Mouse (Mus musculus): ENCODE data around the gene Ppfia2.

Gene Ppfia2

DNA sequence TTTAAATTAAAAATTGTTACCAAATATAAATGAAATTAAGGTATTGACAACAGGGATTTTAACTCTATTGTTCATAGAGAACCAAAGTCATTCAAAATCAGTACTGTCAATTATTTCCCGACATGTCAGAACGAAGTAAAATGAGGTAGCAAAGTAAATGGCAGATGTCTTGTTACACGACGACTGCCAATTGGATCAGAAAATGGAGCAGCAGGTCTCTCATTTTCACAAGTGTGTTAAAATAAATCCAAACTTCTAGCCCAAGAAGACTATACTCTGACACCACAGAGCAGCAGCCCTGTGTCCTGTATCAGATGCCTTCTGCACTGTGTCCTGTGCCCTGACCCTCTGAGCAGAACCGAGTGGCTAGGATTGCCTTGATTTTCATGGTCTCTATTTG lies 454.2 kb downstream of the Ppfia2 start:
- DNase-seq: no peak

GRCm38 (mm10) chr10:106924798-106925197 lies 454.7 kb downstream of the Ppfia2 start:
- DNase-seq: no peak

GRCm38 (mm10) chr10:106928576-106929332 lies 458.6 kb downstream of the Ppfia2 start:
- DNase-seq: no peak

GRCm38 (mm10) chr10:106932571-106933073 lies 462.5 kb downstream of the Ppfia2 start:
- peak; percentile 6 to 26 for DNase-seq

- DNase-seq: peak; percentile 60 to 62
Observed at GRCm38 (mm10) chr10:106936996-106937395, 466.9 kb downstream of the Ppfia2 start.

DNA sequence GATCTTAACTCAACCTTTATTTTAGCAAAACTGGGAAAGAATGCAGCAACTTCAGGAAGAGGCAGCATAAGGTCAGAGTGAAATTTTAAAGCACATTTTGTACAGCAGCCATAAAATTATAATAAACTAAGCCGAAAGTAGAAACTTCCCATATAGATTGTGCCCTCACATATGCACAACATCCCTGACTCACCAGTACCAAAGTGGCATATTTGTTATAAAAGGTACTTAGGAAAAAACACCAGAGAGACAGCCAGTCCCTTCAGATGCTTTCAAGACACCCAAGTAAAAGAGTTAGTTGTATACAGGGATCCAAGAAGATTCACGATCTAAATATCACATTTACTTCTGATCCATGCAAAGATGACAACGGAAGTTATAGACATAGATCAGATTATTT lies 468.7 kb downstream of the Ppfia2 start:
- DNase-seq: no peak

DNA sequence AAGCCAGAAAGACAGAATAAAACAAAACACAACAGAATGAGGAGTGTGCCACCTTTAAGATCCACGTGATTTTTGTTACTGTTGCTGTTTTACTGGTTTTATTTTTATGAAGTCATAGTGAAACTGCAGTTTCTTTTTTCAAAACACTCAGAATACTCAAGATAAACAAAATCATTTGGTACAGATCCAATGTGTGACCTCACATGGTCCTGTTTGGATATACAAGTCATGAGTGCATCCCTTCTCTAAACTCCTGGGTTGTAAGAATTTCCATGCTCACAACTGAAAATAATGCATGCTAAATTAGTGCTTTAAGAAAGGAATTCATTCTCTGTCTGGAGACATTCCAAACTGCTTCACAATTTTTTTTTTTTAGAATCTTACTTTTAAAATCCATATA lies 469.3 kb downstream of the Ppfia2 start:
- DNase-seq: no peak

DNA sequence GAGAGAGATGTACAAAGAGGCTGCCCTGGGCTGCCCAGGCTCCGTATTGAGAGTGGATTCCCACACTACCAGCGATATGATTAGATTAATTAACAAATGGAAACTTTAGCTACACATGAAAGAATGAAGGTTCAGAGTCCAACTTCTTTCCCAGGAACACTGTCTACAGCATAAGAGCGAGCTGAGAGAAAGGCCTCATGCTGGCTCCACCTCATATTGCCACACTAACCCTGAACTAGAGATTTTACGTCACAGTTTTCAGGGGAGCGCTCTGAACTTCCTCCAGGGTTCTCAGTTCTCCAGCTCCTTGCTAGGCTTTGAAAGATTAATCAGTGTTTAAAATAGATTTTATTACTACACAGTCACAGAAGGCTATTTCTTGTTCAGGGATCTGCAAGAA lies 471.2 kb downstream of the Ppfia2 start:
- DNase-seq: peak in 1 of 2 experiments; percentile 6

DNA sequence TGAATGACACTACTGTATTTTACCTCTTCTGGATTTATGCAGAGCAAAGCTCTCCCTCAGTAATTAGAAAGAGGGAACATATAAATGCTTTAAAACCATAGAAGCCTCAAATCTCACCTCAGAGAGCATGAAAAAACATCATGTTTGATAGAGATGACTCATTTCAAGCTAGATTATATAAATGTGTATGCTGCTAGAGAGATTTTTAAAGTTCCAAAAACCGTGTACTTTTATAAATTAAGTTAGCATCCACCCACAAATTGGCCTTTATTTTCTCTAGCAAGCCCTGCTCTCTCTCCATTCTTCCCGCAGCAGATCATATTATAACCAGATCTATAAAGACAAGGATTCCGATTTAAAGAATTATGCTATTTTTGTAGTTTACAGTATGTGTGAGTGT lies 488.9 kb downstream of the Ppfia2 start:
- DNase-seq: no peak

- DNase-seq: no peak
Observed at GRCm38 (mm10) chr10:106975193-106976141, 505.3 kb downstream of the Ppfia2 start.
